Mouse (Mus musculus) myocyte (in vitro differentiated cells): Measurements from ENCODE around the gene Esrrg.

Experiments used
- CEBPB ChIP-seq: IDR thresholded peaks from 2 replicates; pipeline ENCODE4 v1.6.1; 2011; ENCODE audit warnings: mild to moderate bottlenecking, moderate library complexity; ENCODE audit not compliant: poor library complexity, insufficient read depth, severe bottlenecking
- E2F4 ChIP-seq: IDR thresholded peaks from one replicate; pipeline ENCODE4 v1.6.1; 2011; ENCODE audit warnings: mild to moderate bottlenecking, control low read depth, moderate library complexity; ENCODE audit not compliant: insufficient read depth
- MAX ChIP-seq: IDR thresholded peaks from one replicate; pipeline ENCODE4 v1.6.1; 2011; ENCODE audit warnings: low read depth, mild to moderate bottlenecking, control low read depth
- MYOD1 ChIP-seq, 3 experiments: IDR thresholded peaks; one replicate each; pipeline ENCODE4 v1.6.1; 2011; ENCODE audit warnings: control low read depth in 2 of 3, low read depth in 2 of 3, mild to moderate bottlenecking in 2 of 3, moderate library complexity in 1 of 3; ENCODE audit not compliant: insufficient read length in 2 of 3, control insufficient read depth in 1 of 3
- MYOG ChIP-seq, 3 experiments: IDR thresholded peaks; one replicate each; pipeline ENCODE4 v1.6.1; 2011; ENCODE audit warnings: control low read depth in 2 of 3, low read depth in 2 of 3, mild to moderate bottlenecking in 2 of 3; ENCODE audit not compliant: insufficient read length in 2 of 3, control insufficient read depth in 1 of 3, insufficient read depth in 1 of 3
- POLR2A ChIP-seq: IDR thresholded peaks from one replicate; pipeline ENCODE4 v1.6.1; 2011; ENCODE audit warnings: low read depth, mild to moderate bottlenecking, control low read depth, moderate library complexity; ENCODE audit not compliant: insufficient read length
- POLR2AphosphoS2 ChIP-seq: IDR thresholded peaks from one replicate; pipeline ENCODE4 v1.6.1; 2011; ENCODE audit warnings: low read depth, control low read depth; ENCODE audit not compliant: insufficient read length
- REST ChIP-seq: IDR thresholded peaks from one replicate; pipeline ENCODE4 v1.6.1; 2011; ENCODE audit warnings: mild to moderate bottlenecking, control low read depth, moderate library complexity; ENCODE audit not compliant: insufficient read depth, insufficient read length
- TCF12 ChIP-seq: IDR thresholded peaks from one replicate; pipeline ENCODE4 v1.6.1; 2011; ENCODE audit warnings: mild to moderate bottlenecking, control low read depth; ENCODE audit not compliant: poor library complexity, insufficient read depth, severe bottlenecking
- USF1 ChIP-seq: IDR thresholded peaks from one replicate; pipeline ENCODE4 v1.6.1; 2011; ENCODE audit warnings: low read depth, mild to moderate bottlenecking, control low read depth, moderate library complexity

GRCm38 (mm10) chr1:187604691-187605310 lies 3.8 kb upstream of the Esrrg start:
- TF ChIP-seq POLR2AphosphoS2 (no peak), MYOG (IDR thresholded peaks at IDR 0.05; ENCODE audit: control insufficient read depth in 1 of 3, insufficient read depth in 1 of 3, insufficient read length in 2 of 3, low read depth in 2 of 3) (no peak), POLR2A (no peak), TCF12 (no peak), MAX (no peak), USF1 (no peak), CEBPB (no peak), REST (no peak), E2F4 (no peak), MYOD1 (IDR thresholded peaks at IDR 0.05; ENCODE audit: control insufficient read depth in 1 of 3, insufficient read length in 2 of 3, low read depth in 2 of 3) (no peak)
